Mouse (Mus musculus): ENCODE data around the gene Tmem51. TPM values are rescaled to one million over a fixed set of nuclear protein-coding genes. Genes with fewer than 3 reads are reported as not detected.

Gene Tmem51
- polyA plus RNA-seq, 1 experiment: 26.2 TPM

- peak overlapping the region; percentile 70 for H3K27ac ChIP-seq (ENCODE audit: insufficient read depth, low read length)
- H3K4me3 ChIP-seq (replicated peaks; ENCODE audit: insufficient read depth, low read depth, low read length): no peak overlapping the region
- WGBS: 51% methylated on average over 6 of the region's 6 CpGs
- TF ChIP-seq CTCF (IDR thresholded peaks at IDR 0.05; ENCODE audit: borderline replicate concordance, insufficient read depth, low read depth, low read length) (no peak), POLR2A (IDR thresholded peaks at IDR 0.05; ENCODE audit: borderline replicate concordance, insufficient read depth, low read length) (no peak)
- no peaks in the 10 kb centered on the region for H3K27me3 ChIP-seq (ENCODE audit: control insufficient read depth, insufficient read depth, low read length)
- peaks cover 32% of the 10 kb centered on the region for H3K4me1 ChIP-seq (ENCODE audit: control insufficient read depth, insufficient read depth, low read length)
- no peak for DNase-seq
These were observed 4.7 kb upstream of the Tmem51 start for GRCm38 (mm10) chr4:142088836-142089235.

GRCm38 (mm10) chr4:142088409-142088808 is 4.3 kb upstream of the Tmem51 start:
- Histone ChIP-seq H3K4me3 (replicated peaks; ENCODE audit: insufficient read depth, low read depth, low read length) (no peak overlapping the region), H3K4me1 (ENCODE audit: control insufficient read depth, insufficient read depth, low read length) (peaks cover 32% of the 10 kb centered on the region), H3K27me3 (ENCODE audit: control insufficient read depth, insufficient read depth, low read length) (no peaks in the 10 kb centered on the region), H3K27ac (ENCODE audit: insufficient read depth, low read length) (peak overlapping the region; percentile 72)
- no peak for TF ChIP-seq POLR2A (IDR thresholded peaks at IDR 0.05; ENCODE audit: borderline replicate concordance, insufficient read depth, low read length)
- no peak for TF ChIP-seq CTCF (IDR thresholded peaks at IDR 0.05; ENCODE audit: borderline replicate concordance, insufficient read depth, low read depth, low read length)
- DNase-seq: peak; percentile 62 to 73
- 22% methylated on average over 4 of the region's 4 CpGs for WGBS

GRCm38 (mm10) chr4:142084936-142085563 is 946 bp upstream of the Tmem51 start:
- Histone ChIP-seq H3K27ac (ENCODE audit: insufficient read depth, low read length) (peak overlapping the region; percentile 92; the same call in 1 of the 2 replicates), H3K27me3 (ENCODE audit: control insufficient read depth, insufficient read depth, low read length) (no peaks in the 10 kb centered on the region), H3K4me3 (replicated peaks; ENCODE audit: insufficient read depth, low read depth, low read length) (peak overlapping the region; percentile 55), H3K4me1 (ENCODE audit: control insufficient read depth, insufficient read depth, low read length) (peaks cover 46% of the 10 kb centered on the region)
- 45% methylated on average over 20 of the region's 20 CpGs for WGBS
- no peak for DNase-seq
- TF ChIP-seq POLR2A (IDR thresholded peaks at IDR 0.05; ENCODE audit: borderline replicate concordance, insufficient read depth, low read length) (no peak), CTCF (IDR thresholded peaks at IDR 0.05; ENCODE audit: borderline replicate concordance, insufficient read depth, low read depth, low read length) (no peak)

- Histone ChIP-seq H3K27me3 (ENCODE audit: control insufficient read depth, insufficient read depth, low read length) (no peaks in the 10 kb centered on the region), H3K4me3 (replicated peaks; ENCODE audit: insufficient read depth, low read depth, low read length) (peak overlapping the region; percentile 55), H3K27ac (ENCODE audit: insufficient read depth, low read length) (peak overlapping the region; percentile 92), H3K4me1 (ENCODE audit: control insufficient read depth, insufficient read depth, low read length) (peaks cover 45% of the 10 kb centered on the region)
- TF ChIP-seq CTCF (IDR thresholded peaks at IDR 0.05; ENCODE audit: borderline replicate concordance, insufficient read depth, low read depth, low read length): peak; percentile 53; the same call in 1 of the 2 replicates
- TF ChIP-seq POLR2A (IDR thresholded peaks at IDR 0.05; ENCODE audit: borderline replicate concordance, insufficient read depth, low read length): no peak
- peak; percentile 85 to 86 for DNase-seq
- WGBS: 1% methylated on average over 27 of the region's 29 CpGs
These were observed 358 bp downstream of the Tmem51 start for GRCm38 (mm10) chr4:142083762-142084130.

GRCm38 (mm10) chr4:142083193-142083592 is 911 bp downstream of the Tmem51 start:
- peaks cover 41% of the 10 kb centered on the region for H3K4me1 ChIP-seq (ENCODE audit: control insufficient read depth, insufficient read depth, low read length)
- H3K27ac ChIP-seq (ENCODE audit: insufficient read depth, low read length): peak overlapping the region; percentile 76
- peak overlapping the region; percentile 55 for H3K4me3 ChIP-seq (replicated peaks; ENCODE audit: insufficient read depth, low read depth, low read length)
- TF ChIP-seq POLR2A (IDR thresholded peaks at IDR 0.05; ENCODE audit: borderline replicate concordance, insufficient read depth, low read length): no peak
- TF ChIP-seq CTCF (IDR thresholded peaks at IDR 0.05; ENCODE audit: borderline replicate concordance, insufficient read depth, low read depth, low read length): no peak
- no peak for DNase-seq
- H3K27me3 ChIP-seq (ENCODE audit: control insufficient read depth, insufficient read depth, low read length): no peaks in the 10 kb centered on the region
- 40% methylated on average over 6 of the region's 6 CpGs for WGBS

- peak overlapping the region; percentile 49 for H3K4me3 ChIP-seq (replicated peaks; ENCODE audit: insufficient read depth, low read depth, low read length)
- 33% methylated on average over 4 of the region's 4 CpGs for WGBS
- peaks cover 42% of the 10 kb centered on the region for H3K4me1 ChIP-seq (ENCODE audit: control insufficient read depth, insufficient read depth, low read length)
- peak overlapping the region; percentile 87 for H3K27ac ChIP-seq (ENCODE audit: insufficient read depth, low read length)
- TF ChIP-seq POLR2A (IDR thresholded peaks at IDR 0.05; ENCODE audit: borderline replicate concordance, insufficient read depth, low read length) (no peak), CTCF (IDR thresholded peaks at IDR 0.05; ENCODE audit: borderline replicate concordance, insufficient read depth, low read depth, low read length) (no peak)
- no peaks in the 10 kb centered on the region for H3K27me3 ChIP-seq (ENCODE audit: control insufficient read depth, insufficient read depth, low read length)
- DNase-seq: peak in 1 of 2 experiments; percentile 40
These were observed 1.4 kb downstream of the Tmem51 start for GRCm38 (mm10) chr4:142082703-142083102.

GRCm38 (mm10) chr4:142081631-142082283 is 2.3 kb downstream of the Tmem51 start:
- TF ChIP-seq POLR2A (IDR thresholded peaks at IDR 0.05; ENCODE audit: borderline replicate concordance, insufficient read depth, low read length): no peak
- no peak for TF ChIP-seq CTCF (IDR thresholded peaks at IDR 0.05; ENCODE audit: borderline replicate concordance, insufficient read depth, low read depth, low read length)
- DNase-seq: no peak
- Histone ChIP-seq H3K4me1 (ENCODE audit: control insufficient read depth, insufficient read depth, low read length) (peaks cover 44% of the 10 kb centered on the region), H3K4me3 (replicated peaks; ENCODE audit: insufficient read depth, low read depth, low read length) (peak overlapping the region; percentile 39), H3K27me3 (ENCODE audit: control insufficient read depth, insufficient read depth, low read length) (no peaks in the 10 kb centered on the region), H3K27ac (ENCODE audit: insufficient read depth, low read length) (peak overlapping the region; percentile 87)
- 30% methylated on average over 13 of the region's 13 CpGs for WGBS
